Comparison of ENCODE assay signal across 18 mouse cellular contexts in the genomic region with DNA sequence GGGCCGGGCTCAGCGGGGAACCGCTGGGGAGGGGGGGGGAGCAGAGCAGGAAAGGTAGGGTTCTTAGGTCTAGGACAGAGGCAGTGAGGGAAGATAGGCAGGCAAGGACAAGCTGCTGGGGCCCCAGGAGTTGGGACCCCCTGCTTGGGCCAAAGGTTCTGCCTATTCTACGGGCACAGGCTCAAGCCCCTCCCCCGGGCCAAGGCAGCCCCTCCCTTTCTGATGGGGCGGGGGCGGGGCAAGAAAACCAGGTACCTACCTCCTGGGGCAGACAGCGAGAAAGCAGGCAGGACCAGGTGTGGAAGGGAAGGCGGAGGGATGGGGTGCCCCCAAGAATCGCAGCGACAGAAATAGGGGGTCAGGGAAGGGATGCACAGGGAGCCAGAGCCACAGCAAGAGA. TPM values are rescaled to one million over a fixed set of nuclear protein-coding genes. Genes with fewer than 3 reads are reported as not detected.
DNase-seq lines count a peak whose midpoint lies in the region; ATAC-seq and TF ChIP-seq lines count a peak whose summit lies in the region.
"Had no signal": no experiment of that assay in that cellular context is flagged by ENCODE, and none has a peak within 500 bp of the region (broad histone marks: within the 10 kb centered on the region; RNA-seq: fewer than 3 reads in every experiment).

No protein-coding gene starts in this region.

- H3K9ac ChIP-seq in forebrain, embryonic 11.5 days (ENCODE audit: low read length), result no peak overlapping the region
- H3K9ac ChIP-seq in forebrain, embryonic 14.5 days (ENCODE audit: low read length), result no peak overlapping the region
- H3K9ac ChIP-seq in midbrain, embryonic 11.5 days (ENCODE audit: low read length), result no peak overlapping the region
- no peak overlapping the region for H3K9ac ChIP-seq in forebrain, postnatal 0 days
- H3K9ac ChIP-seq in neural tube, embryonic 15.5 days (replicated peaks), result no peak overlapping the region

- ATAC-seq in forebrain, embryonic 11.5 days (replicated peaks; ENCODE audit: low FRiP score), result no peak
- no peak for ATAC-seq in forebrain, embryonic 14.5 days
- no peak for ATAC-seq in midbrain, embryonic 11.5 days (ENCODE audit: low FRiP score)
- no peak for ATAC-seq in forebrain, postnatal 0 days
- no peak for ATAC-seq in neural tube, embryonic 15.5 days (ENCODE audit: low FRiP score)
- ATAC-seq: activated CD4-positive, CD25-positive, alpha-beta regulatory T cell, adult 4 months had no signal

- no peaks in the 10 kb centered on the region for H3K27me3 ChIP-seq in forebrain, embryonic 11.5 days (ENCODE audit: control insufficient read depth, insufficient read depth, low read length)
- no peaks in the 10 kb centered on the region for H3K27me3 ChIP-seq in forebrain, embryonic 14.5 days (replicated peaks; ENCODE audit: control insufficient read depth, insufficient read depth, low read length)
- H3K27me3 ChIP-seq in midbrain, embryonic 10.5 days (ENCODE audit: low read depth, poor library complexity, severe bottlenecking), result no peaks in the 10 kb centered on the region
- H3K27me3 ChIP-seq in midbrain, embryonic 11.5 days (ENCODE audit: control insufficient read depth, insufficient read depth, low read length), result no peaks in the 10 kb centered on the region
- no peaks in the 10 kb centered on the region for H3K27me3 ChIP-seq in forebrain, postnatal 0 days (ENCODE audit: insufficient read depth, low read length)
- no peaks in the 10 kb centered on the region for H3K27me3 ChIP-seq in neural tube, embryonic 15.5 days (replicated peaks)
- H3K27me3 ChIP-seq: limb, embryonic 13.5 days had no signal

- no peak overlapping the region for H3K27ac ChIP-seq in forebrain, embryonic 11.5 days (ENCODE audit: low read depth, low read length)
- no peak overlapping the region for H3K27ac ChIP-seq in forebrain, embryonic 14.5 days (ENCODE audit: low read depth, low read length)
- no peak overlapping the region for H3K27ac ChIP-seq in midbrain, embryonic 10.5 days (replicated peaks)
- no peak overlapping the region for H3K27ac ChIP-seq in midbrain, embryonic 11.5 days (ENCODE audit: low read depth, low read length)
- peak overlapping the region; percentile 29; the same call in 1 of the 2 replicates for H3K27ac ChIP-seq in forebrain, postnatal 0 days (ENCODE audit: low read depth, low read length)
- H3K27ac ChIP-seq in neural tube, embryonic 15.5 days (replicated peaks), result peak overlapping the region; percentile 25; the same call in 1 of the 2 replicates
- H3K27ac ChIP-seq: heart, adult 2 months; limb, embryonic 13.5 days had no signal

- H3K36me3 ChIP-seq in forebrain, embryonic 11.5 days (ENCODE audit: control insufficient read depth, insufficient read depth, low read length), result peaks cover 46% of the 10 kb centered on the region
- peaks cover 84% of the 10 kb centered on the region for H3K36me3 ChIP-seq in forebrain, embryonic 14.5 days (ENCODE audit: control insufficient read depth, insufficient read depth, low read length)
- H3K36me3 ChIP-seq in midbrain, embryonic 10.5 days, result peaks cover 77% of the 10 kb centered on the region
- H3K36me3 ChIP-seq in midbrain, embryonic 11.5 days (ENCODE audit: control insufficient read depth, insufficient read depth, low read length), result peaks cover 51% of the 10 kb centered on the region
- peaks cover 87% of the 10 kb centered on the region for H3K36me3 ChIP-seq in forebrain, postnatal 0 days (ENCODE audit: insufficient read depth)
- peaks cover 68% of the 10 kb centered on the region for H3K36me3 ChIP-seq in neural tube, embryonic 15.5 days

- H3K9me3 ChIP-seq in forebrain, embryonic 11.5 days (ENCODE audit: control insufficient read depth, low read length), result no peaks in the 10 kb centered on the region
- H3K9me3 ChIP-seq in forebrain, embryonic 14.5 days (replicated peaks; ENCODE audit: control insufficient read depth, low read length), result no peaks in the 10 kb centered on the region
- no peaks in the 10 kb centered on the region for H3K9me3 ChIP-seq in midbrain, embryonic 10.5 days (replicated peaks)
- H3K9me3 ChIP-seq in midbrain, embryonic 11.5 days (ENCODE audit: control insufficient read depth, low read length), result no peaks in the 10 kb centered on the region
- H3K9me3 ChIP-seq in forebrain, postnatal 0 days (ENCODE audit: low read length), result no peaks in the 10 kb centered on the region
- no peaks in the 10 kb centered on the region for H3K9me3 ChIP-seq in neural tube, embryonic 15.5 days (replicated peaks)
- H3K9me3 ChIP-seq: limb, embryonic 13.5 days had no signal

- no peak overlapping the region for H3K4me2 ChIP-seq in forebrain, embryonic 11.5 days (ENCODE audit: low read depth, low read length, severe bottlenecking)
- no peak overlapping the region for H3K4me2 ChIP-seq in forebrain, embryonic 14.5 days (ENCODE audit: low read length)
- no peak overlapping the region for H3K4me2 ChIP-seq in midbrain, embryonic 11.5 days
- no peak overlapping the region for H3K4me2 ChIP-seq in forebrain, postnatal 0 days (ENCODE audit: low read depth)
- no peak overlapping the region for H3K4me2 ChIP-seq in neural tube, embryonic 15.5 days
- H3K4me2 ChIP-seq: limb, embryonic 13.5 days had no signal

- no peak for TF ChIP-seq CTCF in forebrain, postnatal 0 days (IDR thresholded peaks at IDR 0.05; ENCODE audit: low read depth)

- 41% methylated on average over 9 of the region's 11 CpGs for WGBS in forebrain, embryonic 11.5 days
- WGBS in forebrain, embryonic 14.5 days, result 38% methylated on average over 10 of the region's 11 CpGs
- 43% methylated on average over 11 of the region's 11 CpGs for WGBS in midbrain, embryonic 10.5 days
- 37% methylated on average over 9 of the region's 11 CpGs for WGBS in midbrain, embryonic 11.5 days
- 39% methylated on average over 11 of the region's 11 CpGs for WGBS in forebrain, postnatal 0 days
- WGBS in neural tube, embryonic 15.5 days, result 47% methylated on average over 9 of the region's 11 CpGs

- no peak overlapping the region for H3K4me3 ChIP-seq in forebrain, embryonic 11.5 days (ENCODE audit: low read depth, low read length)
- H3K4me3 ChIP-seq in forebrain, embryonic 14.5 days (ENCODE audit: low read depth, low read length), result no peak overlapping the region
- 0 out of 2 replicates have a peak overlapping the region, but pooled peaks have one; percentile 0 for H3K4me3 ChIP-seq in midbrain, embryonic 10.5 days
- no peak overlapping the region for H3K4me3 ChIP-seq in midbrain, embryonic 11.5 days (ENCODE audit: low read depth, low read length)
- H3K4me3 ChIP-seq in forebrain, postnatal 0 days (ENCODE audit: low read depth, low read length), result no peak overlapping the region
- H3K4me3 ChIP-seq in neural tube, embryonic 15.5 days (replicated peaks), result no peak overlapping the region
- H3K4me3 ChIP-seq: heart, adult 2 months; limb, embryonic 13.5 days had no signal

- DNase-seq in forebrain, embryonic 11.5 days (ENCODE audit: low spot score), result peak; percentile 53
- no peak for DNase-seq in forebrain, embryonic 14.5 days (ENCODE audit: low spot score)
- no peak for DNase-seq in midbrain, embryonic 10.5 days (ENCODE audit: low spot score)
- no peak for DNase-seq in midbrain, embryonic 11.5 days (ENCODE audit: low spot score, missing footprints)
- no peak for DNase-seq in forebrain, postnatal 0 days
- DNase-seq in liver, result no peak
- DNase-seq: adrenal gland, postnatal 25 days; embryo, embryonic 11 days; gastrocnemius, postnatal 10 days; heart, adult 2 months; kidney, adult 9 months; kidney, postnatal 36 days; thymus, postnatal 4 days had no signal

- H3K4me1 ChIP-seq in forebrain, embryonic 11.5 days (replicated peaks; ENCODE audit: control insufficient read depth, insufficient read depth, low read length), result peaks cover 6% of the 10 kb centered on the region
- peaks cover 9% of the 10 kb centered on the region for H3K4me1 ChIP-seq in forebrain, embryonic 14.5 days (ENCODE audit: control insufficient read depth, insufficient read depth, low read length)
- H3K4me1 ChIP-seq in midbrain, embryonic 10.5 days, result peaks cover 33% of the 10 kb centered on the region
- H3K4me1 ChIP-seq in midbrain, embryonic 11.5 days (ENCODE audit: control insufficient read depth, insufficient read depth, low read length), result peaks cover 12% of the 10 kb centered on the region
- H3K4me1 ChIP-seq in forebrain, postnatal 0 days (ENCODE audit: insufficient read depth), result peaks cover 4% of the 10 kb centered on the region; the same call in 1 of the 2 replicates
- peaks cover 38% of the 10 kb centered on the region for H3K4me1 ChIP-seq in neural tube, embryonic 15.5 days

RNA-seq across cellular contexts. Expression of gene Cyth2, which starts 5.9 kb away (rescaled TPM):
- 194 and 207 TPM in 2 replicates for polyA plus RNA-seq in forebrain, embryonic 11.5 days (2014; fragmentation: Nextera tagmentation; extraction: Ambion mirVana)
- 286 TPM in 2 replicates for polyA plus RNA-seq in forebrain, embryonic 14.5 days (2014; fragmentation: Nextera tagmentation; extraction: Ambion mirVana)
- polyA plus RNA-seq in midbrain, embryonic 10.5 days (2016; fragmentation: Nextera tagmentation; extraction: Ambion mirVana), result 153 and 183 TPM in 2 replicates
- polyA plus RNA-seq in midbrain, embryonic 11.5 days (2014; fragmentation: Nextera tagmentation; extraction: Ambion mirVana), result 224 and 225 TPM in 2 replicates
- 253 and 270 TPM in 2 replicates for total RNA-seq in forebrain, postnatal 0 days (2014; rRNA removed)
- polyA plus RNA-seq in forebrain, postnatal 0 days (2015; fragmentation: Nextera tagmentation; extraction: Ambion mirVana), result 282 and 317 TPM in 2 replicates
- 211 and 253 TPM in 2 replicates for polyA plus RNA-seq in neural tube, embryonic 15.5 days (2015; fragmentation: Nextera tagmentation; extraction: Ambion mirVana)

RNA-seq across cellular contexts. Expression of gene Kcnj14, which starts 16.1 kb away (rescaled TPM):
- polyA plus RNA-seq in forebrain, embryonic 11.5 days (2014; fragmentation: Nextera tagmentation; extraction: Ambion mirVana), result 0.37 and 0.45 TPM in 2 replicates
- polyA plus RNA-seq in forebrain, embryonic 14.5 days (2014; fragmentation: Nextera tagmentation; extraction: Ambion mirVana), result 0.41 and 0.78 TPM in 2 replicates
- polyA plus RNA-seq in midbrain, embryonic 10.5 days (2016; fragmentation: Nextera tagmentation; extraction: Ambion mirVana), result 0.65 and 0.72 TPM in 2 replicates
- polyA plus RNA-seq in midbrain, embryonic 11.5 days (2014; fragmentation: Nextera tagmentation; extraction: Ambion mirVana), result 0.69 and 0.75 TPM in 2 replicates
- total RNA-seq in forebrain, postnatal 0 days (2014; rRNA removed), result 0.54 and 1.00 TPM in 2 replicates
- 0.48 and 1.1 TPM in 2 replicates for polyA plus RNA-seq in forebrain, postnatal 0 days (2015; fragmentation: Nextera tagmentation; extraction: Ambion mirVana)
- polyA plus RNA-seq in neural tube, embryonic 15.5 days (2015; fragmentation: Nextera tagmentation; extraction: Ambion mirVana), result 1.4 and 1.7 TPM in 2 replicates
- polyA plus RNA-seq: activated CD4-positive, CD25-positive, alpha-beta regulatory T cell, adult 4 months had no signal

RNA-seq across cellular contexts. Expression of gene Grwd1, which starts 22.3 kb away (rescaled TPM):
- polyA plus RNA-seq in forebrain, embryonic 11.5 days (2014; fragmentation: Nextera tagmentation; extraction: Ambion mirVana), result 84.8 and 88.2 TPM in 2 replicates
- polyA plus RNA-seq in forebrain, embryonic 14.5 days (2014; fragmentation: Nextera tagmentation; extraction: Ambion mirVana), result 45.2 and 46.7 TPM in 2 replicates
- polyA plus RNA-seq in midbrain, embryonic 10.5 days (2016; fragmentation: Nextera tagmentation; extraction: Ambion mirVana), result 95.8 and 119 TPM in 2 replicates
- polyA plus RNA-seq in midbrain, embryonic 11.5 days (2014; fragmentation: Nextera tagmentation; extraction: Ambion mirVana), result 64.0 and 67.9 TPM in 2 replicates
- total RNA-seq in forebrain, postnatal 0 days (2014; rRNA removed), result 39.3 and 41.8 TPM in 2 replicates
- 55.9 and 60.7 TPM in 2 replicates for polyA plus RNA-seq in forebrain, postnatal 0 days (2015; fragmentation: Nextera tagmentation; extraction: Ambion mirVana)
- 40.7 and 48.9 TPM in 2 replicates for polyA plus RNA-seq in neural tube, embryonic 15.5 days (2015; fragmentation: Nextera tagmentation; extraction: Ambion mirVana)

RNA-seq across cellular contexts. Expression of gene Sult2b1, which starts 24.0 kb away (rescaled TPM):
- 1.4 and 1.6 TPM in 2 replicates for polyA plus RNA-seq in forebrain, embryonic 11.5 days (2014; fragmentation: Nextera tagmentation; extraction: Ambion mirVana)
- polyA plus RNA-seq in forebrain, embryonic 14.5 days (2014; fragmentation: Nextera tagmentation; extraction: Ambion mirVana), result 4.0 and 5.4 TPM in 2 replicates
- polyA plus RNA-seq in midbrain, embryonic 10.5 days (2016; fragmentation: Nextera tagmentation; extraction: Ambion mirVana), result 1.1 and 1.5 TPM in 2 replicates
- 1.5 and 2.4 TPM in 2 replicates for polyA plus RNA-seq in midbrain, embryonic 11.5 days (2014; fragmentation: Nextera tagmentation; extraction: Ambion mirVana)
- total RNA-seq in forebrain, postnatal 0 days (2014; rRNA removed), result 6.5 and 8.9 TPM in 2 replicates
- polyA plus RNA-seq in forebrain, postnatal 0 days (2015; fragmentation: Nextera tagmentation; extraction: Ambion mirVana), result 9.6 and 10.0 TPM in 2 replicates
- 7.1 and 8.6 TPM in 2 replicates for polyA plus RNA-seq in neural tube, embryonic 15.5 days (2015; fragmentation: Nextera tagmentation; extraction: Ambion mirVana)
- total RNA-seq: gastrocnemius, postnatal 10 days; heart, adult 2 months had no signal

RNA-seq across cellular contexts. Expression of gene Lmtk3, which starts 24.9 kb away (rescaled TPM):
- polyA plus RNA-seq in forebrain, embryonic 11.5 days (2014; fragmentation: Nextera tagmentation; extraction: Ambion mirVana), result 5.2 and 6.6 TPM in 2 replicates
- 11.8 and 18.4 TPM in 2 replicates for polyA plus RNA-seq in forebrain, embryonic 14.5 days (2014; fragmentation: Nextera tagmentation; extraction: Ambion mirVana)
- 2.3 and 3.3 TPM in 2 replicates for polyA plus RNA-seq in midbrain, embryonic 10.5 days (2016; fragmentation: Nextera tagmentation; extraction: Ambion mirVana)
- polyA plus RNA-seq in midbrain, embryonic 11.5 days (2014; fragmentation: Nextera tagmentation; extraction: Ambion mirVana), result 4.6 and 4.8 TPM in 2 replicates
- 128 and 144 TPM in 2 replicates for total RNA-seq in forebrain, postnatal 0 days (2014; rRNA removed)
- 8.9 and 12.5 TPM in 2 replicates for polyA plus RNA-seq in forebrain, postnatal 0 days (2015; fragmentation: Nextera tagmentation; extraction: Ambion mirVana)
- 19.3 and 26.0 TPM in 2 replicates for polyA plus RNA-seq in neural tube, embryonic 15.5 days (2015; fragmentation: Nextera tagmentation; extraction: Ambion mirVana)
- polyA plus RNA-seq: activated CD4-positive, CD25-positive, alpha-beta regulatory T cell, adult 4 months; heart, postnatal 0 days; liver, embryonic 16.5 days had no signal

Comparison
In these comparisons a context has a peak if more than half of its experiments do, and no peak if none do; other contexts are left out.
1. H3K27ac ChIP-seq: peak in forebrain, postnatal 0 days (single experiment) and neural tube, embryonic 15.5 days (single experiment); none in forebrain, embryonic 11.5 days (single experiment), forebrain, embryonic 14.5 days (single experiment), midbrain, embryonic 10.5 days (single experiment) and midbrain, embryonic 11.5 days (single experiment).